Mouse (Mus musculus) ES-E14 (cell line): ENCODE data around the gene Obscn. TPM values are rescaled to one million over a fixed set of nuclear protein-coding genes. Genes with fewer than 3 reads are reported as not detected.

Experiments
- DNase-seq: peaks from one replicate; pipeline ENCODE4 v3.0.0-alpha.2; 2013; ENCODE audit warnings: low read depth, low spot score
- H3K27ac ChIP-seq: 2 replicates; pipeline ENCODE4 v1.5.1; 2012; ENCODE audit warnings: low read depth, mild to moderate bottlenecking, low read length, moderate library complexity, mixed read lengths; ENCODE audit not compliant: poor library complexity, insufficient read depth, severe bottlenecking
- H3K36me3 ChIP-seq: 2 replicates; pipeline ENCODE4 v1.6.1; 2012; ENCODE audit warnings: mild to moderate bottlenecking, low read length, moderate library complexity, mixed read lengths; ENCODE audit not compliant: control insufficient read depth, poor library complexity, insufficient read depth, severe bottlenecking
- H3K4me1 ChIP-seq, 2 experiments: fragments of 150-350 bp in 1 of 2; sonication (generic) in 1 of 2; 2 replicates each; pipeline ENCODE4 v1.6.1; 2012; ENCODE audit warnings: low read length in 2 of 2, mild to moderate bottlenecking in 1 of 2, mixed read lengths in 1 of 2; ENCODE audit not compliant: control insufficient read depth in 2 of 2, insufficient read depth in 2 of 2, poor library complexity in 1 of 2
- H3K4me3 ChIP-seq, 2 experiments: fragments of 150-350 bp in 1 of 2; sonication (generic) in 1 of 2; 2 replicates each; pipeline ENCODE4 v1.5.1; 2012; ENCODE audit warnings: low read length in 2 of 2, low read depth in 1 of 2, mild to moderate bottlenecking in 1 of 2, mixed read lengths in 1 of 2; ENCODE audit not compliant: insufficient read depth in 1 of 2, poor library complexity in 1 of 2, severe bottlenecking in 1 of 2
- H3K9ac ChIP-seq: 2 replicates; pipeline ENCODE4 v1.6.1; 2012; ENCODE audit warnings: low read depth, mild to moderate bottlenecking, low read length, mixed read lengths; ENCODE audit not compliant: poor library complexity, insufficient read depth, severe bottlenecking
- H3K9me3 ChIP-seq: fragments of 150-350 bp; sonication (generic); 2 replicates; pipeline ENCODE4 v1.6.1; 2012; ENCODE audit warnings: low read depth, mild to moderate bottlenecking, low read length; ENCODE audit not compliant: control insufficient read depth, insufficient read depth
- CHD2 ChIP-seq: IDR thresholded peaks from 2 replicates; pipeline ENCODE4 v1.6.1; 2014; ENCODE audit warnings: mild to moderate bottlenecking, low read depth, low read length, inconsistent platforms
- HCFC1 ChIP-seq: IDR thresholded peaks from 2 replicates; pipeline ENCODE4 v1.6.1; 2012; ENCODE audit warnings: low read length, inconsistent platforms, borderline replicate concordance; ENCODE audit not compliant: insufficient read depth
- MAFK ChIP-seq: IDR thresholded peaks from 2 replicates; pipeline ENCODE4 v1.6.1; 2014; ENCODE audit warnings: mild to moderate bottlenecking, low read depth, low read length, inconsistent platforms; ENCODE audit not compliant: insufficient read depth
- ZC3H11A ChIP-seq: IDR thresholded peaks from 2 replicates; pipeline ENCODE4 v1.6.1; 2012; ENCODE audit warnings: low read depth, mild to moderate bottlenecking, inconsistent platforms, low read length, borderline replicate concordance
- ZNF384 ChIP-seq: IDR thresholded peaks from 2 replicates; pipeline ENCODE4 v1.6.1; 2012; ENCODE audit warnings: low read depth, low read length, inconsistent platforms
- in situ Hi-C, 2 experiments: fragments of 600-800 bp; cut with MboI; formaldehyde crosslinking; loops; one replicate each; pipeline ENCODE4 v1.15.1; 2025; ENCODE audit warnings: low sequenced_read_pairs in 2 of 2, inconsistent platforms in 1 of 2; ENCODE audit not compliant: unreplicated experiment in 2 of 2
- total RNA-seq: library from RNA; depleted of rRNA; stranded (reverse); fragments of 300-350 nt; gene quantifications from 2 replicates; pipeline ENCODE4 v1.2.3, GENCODE M21; 2012; rRNA removed

Gene Obscn
- total RNA-seq = 0.36 and 0.58 TPM in 2 replicates

DNA sequence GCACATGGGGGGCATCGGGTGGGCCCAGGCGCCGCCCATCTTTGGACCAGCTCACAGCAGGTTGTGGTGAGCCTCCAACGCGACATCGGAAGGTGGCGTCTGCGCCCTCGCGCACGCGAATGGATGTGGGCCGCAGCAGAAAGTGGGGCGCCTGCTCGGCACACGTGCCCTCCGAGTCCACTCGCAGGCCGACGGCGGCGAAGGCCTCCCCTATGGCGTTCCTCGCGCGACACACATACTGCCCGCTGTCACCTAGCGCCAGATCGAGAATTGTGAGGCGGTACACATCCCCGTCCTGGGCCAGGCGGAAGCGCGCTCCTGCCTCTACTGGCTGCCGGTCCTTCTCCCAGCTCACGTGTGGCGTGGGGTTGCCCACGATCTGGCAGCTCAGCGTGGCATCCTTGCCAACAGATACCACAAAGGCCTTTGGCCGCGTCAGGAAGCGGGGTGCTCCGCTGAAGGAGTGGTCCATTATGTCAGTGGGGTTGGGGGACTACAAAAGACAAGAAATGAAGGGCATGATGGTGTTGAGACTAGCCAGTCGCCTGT, at the start of gene Obscn:
Gene Obscn (minus strand): TSS at position 499 of the 549 bp plus-strand sequence.
- H3K9ac ChIP-seq = peak within 1 kb of the TSS; percentile 45; the same call in 1 of the 2 replicates
- no peaks in the 10 kb centered on the region for H3K36me3 ChIP-seq
- peak within 1 kb of the TSS; percentile 46 to 59; a peak in 3 of 4 replicates for H3K4me3 ChIP-seq
- TF ChIP-seq HCFC1 (no peak), CHD2 (no peak), MAFK (no peak), ZNF384 (no peak), ZC3H11A (no peak)
- in situ Hi-C loops = no loop called here
- no peaks in the 10 kb centered on the region for H3K9me3 ChIP-seq
- H3K4me1 ChIP-seq = peaks cover 0 to 6% of the 10 kb centered on the region in 2 experiments; a peak in 1 of 4 replicates
- no peak for DNase-seq
- H3K27ac ChIP-seq = no peak within 1 kb of the TSS

DNA sequence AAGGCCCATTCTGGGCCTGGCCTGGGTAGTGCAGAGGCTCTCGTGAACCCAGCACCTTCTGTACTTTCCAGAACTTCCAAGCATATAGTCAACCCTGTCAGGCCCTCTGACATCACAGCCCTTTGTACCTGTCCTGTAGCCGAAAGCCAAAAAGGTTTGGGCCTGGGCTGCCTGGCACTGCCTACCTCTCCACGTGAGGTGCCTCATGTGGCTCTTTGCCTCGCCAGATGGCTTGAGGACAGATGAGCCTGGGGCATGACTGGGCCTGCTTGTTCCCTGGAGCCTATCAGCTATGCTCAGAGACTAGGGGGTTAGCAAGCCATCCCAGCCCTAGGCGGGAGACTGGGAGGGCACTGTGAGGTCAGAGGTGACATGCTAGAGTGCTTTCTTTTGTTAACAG, 49.3 kb upstream of the Obscn start:
- Histone ChIP-seq H3K9me3 (no peaks in the 10 kb centered on the region), H3K4me3 (no peak overlapping the region), H3K27ac (no peak overlapping the region), H3K9ac (no peak overlapping the region), H3K36me3 (peaks cover 38% of the 10 kb centered on the region), H3K4me1 (peaks cover 0 to 14% of the 10 kb centered on the region in 2 experiments; a peak in 2 of 4 replicates)
- TF ChIP-seq CHD2 (no peak), HCFC1 (no peak), MAFK (no peak), ZNF384 (no peak), ZC3H11A (no peak)
- no peak for DNase-seq
- in situ Hi-C loops = no loop called here

GRCm38 (mm10) chr11:59183821-59184220, 47.6 kb upstream of the Obscn start:
- no peak overlapping the region for H3K9ac ChIP-seq
- no peaks in the 10 kb centered on the region for H3K9me3 ChIP-seq
- in situ Hi-C loops = no loop called here
- no peak for DNase-seq
- peaks cover 0 to 9% of the 10 kb centered on the region in 2 experiments; a peak in 2 of 4 replicates for H3K4me1 ChIP-seq
- H3K4me3 ChIP-seq = no peak overlapping the region
- H3K36me3 ChIP-seq = peaks cover 34% of the 10 kb centered on the region
- no peak overlapping the region for H3K27ac ChIP-seq
- no peak for TF ChIP-seq ZNF384
- no peak for TF ChIP-seq MAFK
- TF ChIP-seq HCFC1 = no peak

DNA sequence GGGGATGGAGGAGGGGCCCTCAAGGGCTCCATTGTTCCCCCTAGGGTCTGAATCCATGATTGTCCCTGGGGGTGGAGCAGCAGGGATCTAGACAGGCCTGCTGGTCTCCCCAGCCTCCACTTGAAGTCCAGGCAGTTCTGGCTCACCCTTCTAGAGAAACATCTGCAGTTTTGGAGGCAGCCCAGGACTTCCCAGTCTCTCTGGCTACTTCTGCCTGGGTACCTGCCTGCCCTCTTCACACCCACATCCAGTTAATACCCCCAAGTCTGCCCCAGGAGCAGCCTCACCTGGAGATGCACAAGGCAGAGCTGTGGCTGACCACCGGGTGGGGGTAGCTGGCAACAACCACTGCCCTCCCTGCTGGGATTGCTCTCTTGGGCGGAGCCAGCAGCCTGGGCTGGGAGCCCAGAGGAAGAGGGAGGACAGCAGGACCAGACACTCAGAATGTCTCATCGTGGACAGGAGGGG, 46.7 kb upstream of the Obscn start, which contains the start of gene Gjc2:
Gene Gjc2 (minus strand): TSS at position 350 of the 468 bp plus-strand sequence.
- no peak for DNase-seq
- Histone ChIP-seq H3K9ac (no peak within 1 kb of the TSS), H3K4me3 (no peak within 1 kb of the TSS), H3K4me1 (peaks cover 0 to 9% of the 10 kb centered on the region in 2 experiments; a peak in 2 of 4 replicates), H3K27ac (no peak within 1 kb of the TSS), H3K9me3 (no peaks in the 10 kb centered on the region), H3K36me3 (peaks cover 32% of the 10 kb centered on the region)
- in situ Hi-C loops = no loop called here
- TF ChIP-seq ZC3H11A (no peak), ZNF384 (no peak), HCFC1 (no peak), CHD2 (no peak), MAFK (no peak)

DNA sequence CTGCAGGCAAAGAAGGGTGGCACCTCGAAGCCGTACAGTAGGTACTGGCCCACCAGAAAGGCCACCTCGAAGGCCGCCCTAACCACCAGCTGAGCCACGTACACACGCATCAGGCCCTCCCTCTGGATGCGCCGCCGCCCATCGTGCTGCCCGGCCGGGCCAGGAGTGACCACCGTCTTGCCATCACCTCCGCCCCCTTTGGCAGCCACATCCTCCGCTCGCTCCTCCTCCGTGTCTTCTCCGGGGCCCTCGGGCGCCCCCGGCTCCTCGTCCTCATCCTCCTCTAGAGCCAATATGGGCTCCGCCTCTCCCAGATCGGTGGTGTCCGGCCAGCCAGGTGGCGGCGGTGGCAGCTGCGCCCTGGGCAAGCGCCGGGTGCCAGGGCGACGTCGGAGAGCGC, 40.7 kb upstream of the Obscn start:
- peak overlapping the region; percentile 9 to 57; a peak in 3 of 4 replicates for H3K4me3 ChIP-seq

More for the DNA sequence above, 40.7 kb upstream of the Obscn start:
- H3K9me3 ChIP-seq = no peaks in the 10 kb centered on the region
- H3K27ac ChIP-seq = no peak overlapping the region
- H3K9ac ChIP-seq = 0 out of 2 replicates have a peak overlapping the region, but pooled peaks have one; percentile 3
- peaks cover 0 to 2% of the 10 kb centered on the region in 2 experiments; a peak in 1 of 4 replicates for H3K4me1 ChIP-seq
- TF ChIP-seq HCFC1 (no peak), ZC3H11A (no peak), ZNF384 (no peak), CHD2 (no peak), MAFK (no peak)
- in situ Hi-C loops = no loop called here
- DNase-seq = no peak
- H3K36me3 ChIP-seq = no peaks in the 10 kb centered on the region
